In the genomic region with DNA sequence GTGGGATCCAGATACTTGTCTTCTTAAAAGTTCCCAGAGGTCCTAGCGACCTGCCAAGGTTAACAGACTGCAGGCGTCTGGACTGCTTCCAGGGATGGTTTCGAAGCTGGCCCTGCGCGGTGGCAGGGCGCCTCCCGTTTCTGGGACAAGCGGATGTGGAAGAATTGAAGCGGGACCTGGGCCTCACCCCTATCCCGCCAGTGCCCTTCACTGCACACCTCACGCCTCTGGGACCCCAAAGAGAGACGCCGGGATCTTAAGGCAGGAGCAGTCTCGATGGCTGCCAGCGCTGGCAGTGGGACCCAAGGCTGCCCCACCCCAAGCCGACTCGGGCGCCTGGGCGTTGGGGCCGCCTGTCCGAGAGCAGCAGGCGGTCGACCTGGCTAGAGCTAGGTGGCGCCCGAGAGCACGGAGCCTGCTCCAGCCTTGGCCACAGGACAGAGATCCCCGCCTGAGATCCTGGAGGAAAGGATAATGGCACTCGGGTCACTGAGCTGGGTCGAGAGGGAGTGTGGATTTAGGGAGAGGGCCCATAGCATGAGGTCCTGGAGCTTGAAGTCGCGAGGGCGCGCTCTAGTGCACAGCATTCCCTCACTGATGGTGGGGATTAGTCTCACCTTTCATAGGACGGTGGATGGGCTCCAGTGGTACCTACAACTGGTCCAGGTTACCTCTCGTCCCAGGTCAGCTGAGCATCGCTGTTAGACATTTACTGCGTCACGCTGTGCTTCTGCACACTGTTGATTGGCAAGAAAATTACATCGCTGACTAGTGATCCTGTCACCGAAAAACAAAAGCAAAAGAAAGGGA, we compare ENCODE assay signal across 7 mouse cellular contexts. TPM values are rescaled to one million over a fixed set of nuclear protein-coding genes. Genes with fewer than 3 reads are reported as not detected.
A peak's percentile ranks its signal among the peaks of the same experiment; 100 is the strongest.
DNase-seq lines count a peak whose midpoint lies in the region; ATAC-seq lines count a peak whose summit lies in the region.

No protein-coding gene starts in this region.

- peak; percentile 66 for DNase-seq in adrenal gland, adult 8-10 months
- DNase-seq in embryo, embryonic 11 days = peak; percentile 91
- DNase-seq in gonadal fat pad, adult 2 months (ENCODE audit: low read depth) = peak; percentile 13
- peak; percentile 91 for DNase-seq in limb, embryonic 11.5 days (ENCODE audit: low spot score)
- peak; percentile 44 for DNase-seq in spleen, adult 12 weeks (ENCODE audit: low spot score)

- H3K4me2 ChIP-seq in intestine, embryonic 16.5 days (ENCODE audit: low read depth, low read length) = peak overlapping the region; percentile 80
- H3K4me2 ChIP-seq in limb, embryonic 11.5 days (ENCODE audit: low read depth, severe bottlenecking) = peak overlapping the region; percentile 52
- H3K4me2 ChIP-seq in midbrain, embryonic 13.5 days (replicated peaks) = peak overlapping the region; percentile 71

- peak; percentile 92 for ATAC-seq in intestine, embryonic 16.5 days
- peak; percentile 77 for ATAC-seq in limb, embryonic 11.5 days (ENCODE audit: insufficient number of reproducible peaks, low FRiP score, low TSS enrichment, low read depth)
- ATAC-seq in midbrain, embryonic 13.5 days = peak; percentile 85

- H3K4me1 ChIP-seq in intestine, embryonic 16.5 days (ENCODE audit: control insufficient read depth, insufficient read depth, low read length) = peaks cover 13% of the 10 kb centered on the region; the same call in 1 of the 2 replicates
- H3K4me1 ChIP-seq in limb, embryonic 11.5 days (ENCODE audit: control insufficient read depth, insufficient read depth, low read length) = no peaks in the 10 kb centered on the region
- H3K4me1 ChIP-seq in midbrain, embryonic 13.5 days (replicated peaks) = peaks cover 11% of the 10 kb centered on the region

- H3K4me3 ChIP-seq in intestine, embryonic 16.5 days (ENCODE audit: low read length) = peak overlapping the region; percentile 50
- H3K4me3 ChIP-seq in limb, embryonic 11.5 days (ENCODE audit: low read depth, low read length) = peak overlapping the region; percentile 21; the same call in 1 of the 2 replicates
- peak overlapping the region; percentile 41 for H3K4me3 ChIP-seq in midbrain, embryonic 13.5 days (replicated peaks)

- no peaks in the 10 kb centered on the region for H3K36me3 ChIP-seq in intestine, embryonic 16.5 days (ENCODE audit: control insufficient read depth, insufficient read depth, low read length)
- H3K36me3 ChIP-seq in limb, embryonic 11.5 days (ENCODE audit: control insufficient read depth, insufficient read depth, low read length) = no peaks in the 10 kb centered on the region
- H3K36me3 ChIP-seq in midbrain, embryonic 13.5 days = no peaks in the 10 kb centered on the region

- 8% methylated on average over 40 of the region's 40 CpGs for WGBS in intestine, embryonic 16.5 days
- WGBS in limb, embryonic 11.5 days = 9% methylated on average over 40 of the region's 40 CpGs
- WGBS in midbrain, embryonic 13.5 days = 8% methylated on average over 40 of the region's 40 CpGs

- H3K27me3 ChIP-seq in intestine, embryonic 16.5 days (replicated peaks; ENCODE audit: control insufficient read depth, insufficient read depth, low read length) = no peaks in the 10 kb centered on the region
- no peaks in the 10 kb centered on the region for H3K27me3 ChIP-seq in limb, embryonic 11.5 days (ENCODE audit: control insufficient read depth, insufficient read depth, low read length)
- peaks cover 8% of the 10 kb centered on the region for H3K27me3 ChIP-seq in midbrain, embryonic 13.5 days

- no peaks in the 10 kb centered on the region for H3K9me3 ChIP-seq in intestine, embryonic 16.5 days (ENCODE audit: control insufficient read depth, low read length)
- H3K9me3 ChIP-seq in limb, embryonic 11.5 days (ENCODE audit: control insufficient read depth, low read length) = no peaks in the 10 kb centered on the region
- H3K9me3 ChIP-seq in midbrain, embryonic 13.5 days = no peaks in the 10 kb centered on the region

- peak overlapping the region; percentile 72 for H3K9ac ChIP-seq in intestine, embryonic 16.5 days (ENCODE audit: low read depth, low read length)
- H3K9ac ChIP-seq in limb, embryonic 11.5 days (ENCODE audit: low read length) = peak overlapping the region; percentile 22
- peak overlapping the region; percentile 60 for H3K9ac ChIP-seq in midbrain, embryonic 13.5 days (replicated peaks)

- peak overlapping the region; percentile 21; the same call in 1 of the 2 replicates for H3K27ac ChIP-seq in intestine, embryonic 16.5 days (ENCODE audit: low read length)
- no peak overlapping the region for H3K27ac ChIP-seq in limb, embryonic 11.5 days (replicated peaks; ENCODE audit: low read depth, low read length)
- H3K27ac ChIP-seq in midbrain, embryonic 13.5 days = no peak overlapping the region

RNA-seq across cellular contexts. Expression of a gene that starts 54.3 kb away (rescaled TPM):
- total RNA-seq in adrenal gland, adult 8-10 months (2022) = 10 to 100 TPM; 47.8 to 76.1 (median 57.0) TPM
- polyA plus RNA-seq in gonadal fat pad, adult 2 months (2012; rRNA removed) = 10.0 and 40.6 TPM in 2 replicates
- polyA plus RNA-seq in intestine, embryonic 16.5 days (2015; fragmentation: Nextera tagmentation; extraction: Ambion mirVana) = 18.4 and 19.3 TPM in 2 replicates
- 42.4 and 43.5 TPM in 2 replicates for polyA plus RNA-seq in limb, embryonic 11.5 days (2014; fragmentation: Nextera tagmentation; extraction: Ambion mirVana)
- 43.8 and 47.1 TPM in 2 replicates for polyA plus RNA-seq in midbrain, embryonic 13.5 days (2015; fragmentation: Nextera tagmentation; extraction: Ambion mirVana)

Comparison
In these comparisons a context has a peak if more than half of its experiments do, and no peak if none do; other contexts are left out.
1. DNase-seq: peak in every context shown above with its lines; median percentile 91 in embryo, embryonic 11 days; 91 in limb, embryonic 11.5 days; 66 in adrenal gland, adult 8-10 months; 44 in spleen, adult 12 weeks; 13 in gonadal fat pad, adult 2 months.
2. H3K9ac ChIP-seq: peak in every context shown above with its lines; median percentile 72 in intestine, embryonic 16.5 days; 60 in midbrain, embryonic 13.5 days; 22 in limb, embryonic 11.5 days.